Mouse (Mus musculus): ENCODE measurements around the gene Sae1. TPM values are rescaled to one million over a fixed set of nuclear protein-coding genes. Genes with fewer than 3 reads are reported as not detected.
"Not testable (repeated sequence)": the region's sequence is repeated elsewhere in the genome, so short reads cannot be mapped to it uniquely, and the experiment has no call there.

Gene Sae1
- polyA plus RNA-seq, 1 experiment: 78.5 TPM

GRCm38 (mm10) chr7:16399820-16400688 is 12.4 kb upstream of the Sae1 start:
- no peak for TF ChIP-seq CTCF (IDR thresholded peaks at IDR 0.05; ENCODE audit: control insufficient read depth, insufficient read depth, low read length)
- TF ChIP-seq POLR2A (IDR thresholded peaks at IDR 0.05; ENCODE audit: borderline replicate concordance, control insufficient read depth, low read depth, low read length): peak; percentile 88; the same call in 1 of the 2 replicates
- WGBS: under 1% methylated on average over 77 of the region's 77 CpGs
- Histone ChIP-seq H3K4me1 (ENCODE audit: control insufficient read depth, insufficient read depth, low read length) (peaks cover 7% of the 10 kb centered on the region), H3K4me3 (replicated peaks; ENCODE audit: control insufficient read depth, low read depth, low read length) (peak overlapping the region; percentile 88), H3K27ac (ENCODE audit: control insufficient read depth, insufficient read depth, low read depth, low read length, poor library complexity) (peak overlapping the region; percentile 100)

GRCm38 (mm10) chr7:16399098-16399819 is 11.7 kb upstream of the Sae1 start:
- peak; percentile 67; the same call in 1 of the 2 replicates for TF ChIP-seq POLR2A (IDR thresholded peaks at IDR 0.05; ENCODE audit: borderline replicate concordance, control insufficient read depth, low read depth, low read length)
- TF ChIP-seq CTCF (IDR thresholded peaks at IDR 0.05; ENCODE audit: control insufficient read depth, insufficient read depth, low read length): no peak
- Histone ChIP-seq H3K4me3 (replicated peaks; ENCODE audit: control insufficient read depth, low read depth, low read length) (peak overlapping the region; percentile 88), H3K4me1 (ENCODE audit: control insufficient read depth, insufficient read depth, low read length) (peaks cover 2% of the 10 kb centered on the region; the same call in 1 of the 2 replicates), H3K27ac (ENCODE audit: control insufficient read depth, insufficient read depth, low read depth, low read length, poor library complexity) (peak overlapping the region; percentile 100)
- WGBS: under 1% methylated on average over 31 of the region's 31 CpGs

- H3K4me3 ChIP-seq (replicated peaks; ENCODE audit: control insufficient read depth, low read depth, low read length): peak overlapping the region; percentile 88
- peaks cover 2% of the 10 kb centered on the region; the same call in 1 of the 2 replicates for H3K4me1 ChIP-seq (ENCODE audit: control insufficient read depth, insufficient read depth, low read length)
- peak overlapping the region; percentile 100 for H3K27ac ChIP-seq (ENCODE audit: control insufficient read depth, insufficient read depth, low read depth, low read length, poor library complexity)
- 54% methylated on average over 3 of the region's 3 CpGs for WGBS
- TF ChIP-seq POLR2A (IDR thresholded peaks at IDR 0.05; ENCODE audit: borderline replicate concordance, control insufficient read depth, low read depth, low read length) (no peak), CTCF (IDR thresholded peaks at IDR 0.05; ENCODE audit: control insufficient read depth, insufficient read depth, low read length) (no peak)
These were observed 10.9 kb upstream of the Sae1 start for GRCm38 (mm10) chr7:16398387-16399050.

GRCm38 (mm10) chr7:16397465-16397864 is 9.9 kb upstream of the Sae1 start:
- no peak overlapping the region for H3K27ac ChIP-seq (ENCODE audit: control insufficient read depth, insufficient read depth, low read depth, low read length, poor library complexity)
- 56% methylated on average over 4 of the region's 4 CpGs for WGBS
- no peak overlapping the region for H3K4me3 ChIP-seq (replicated peaks; ENCODE audit: control insufficient read depth, low read depth, low read length)
- no peak for TF ChIP-seq POLR2A (IDR thresholded peaks at IDR 0.05; ENCODE audit: borderline replicate concordance, control insufficient read depth, low read depth, low read length)
- TF ChIP-seq CTCF (IDR thresholded peaks at IDR 0.05; ENCODE audit: control insufficient read depth, insufficient read depth, low read length): no peak
- H3K4me1 ChIP-seq (ENCODE audit: control insufficient read depth, insufficient read depth, low read length): peaks cover 2% of the 10 kb centered on the region; the same call in 1 of the 2 replicates

- 1% methylated on average over 2 of the region's 2 CpGs for WGBS
- Histone ChIP-seq H3K27ac (ENCODE audit: control insufficient read depth, insufficient read depth, low read depth, low read length, poor library complexity) (no peak overlapping the region), H3K4me1 (ENCODE audit: control insufficient read depth, insufficient read depth, low read length) (peaks cover 2% of the 10 kb centered on the region; the same call in 1 of the 2 replicates), H3K4me3 (replicated peaks; ENCODE audit: control insufficient read depth, low read depth, low read length) (no peak overlapping the region)
- TF ChIP-seq POLR2A (IDR thresholded peaks at IDR 0.05; ENCODE audit: borderline replicate concordance, control insufficient read depth, low read depth, low read length): no peak
- TF ChIP-seq CTCF (IDR thresholded peaks at IDR 0.05; ENCODE audit: control insufficient read depth, insufficient read depth, low read length): no peak
These were observed 8.3 kb upstream of the Sae1 start for GRCm38 (mm10) chr7:16395944-16396343.

GRCm38 (mm10) chr7:16392923-16393322 is 5.3 kb upstream of the Sae1 start:
- WGBS: 74% methylated on average over 4 of the region's 4 CpGs
- no peak for TF ChIP-seq POLR2A (IDR thresholded peaks at IDR 0.05; ENCODE audit: borderline replicate concordance, control insufficient read depth, low read depth, low read length)
- no peak for TF ChIP-seq CTCF (IDR thresholded peaks at IDR 0.05; ENCODE audit: control insufficient read depth, insufficient read depth, low read length)
- no peak overlapping the region for H3K4me3 ChIP-seq (replicated peaks; ENCODE audit: control insufficient read depth, low read depth, low read length)
- H3K27ac ChIP-seq (ENCODE audit: control insufficient read depth, insufficient read depth, low read depth, low read length, poor library complexity): no peak overlapping the region
- H3K4me1 ChIP-seq (ENCODE audit: control insufficient read depth, insufficient read depth, low read length): no peaks in the 10 kb centered on the region

- H3K4me3 ChIP-seq (replicated peaks; ENCODE audit: control insufficient read depth, low read depth, low read length); H3K4me1 ChIP-seq (ENCODE audit: control insufficient read depth, insufficient read depth, low read length); H3K27ac ChIP-seq (ENCODE audit: control insufficient read depth, insufficient read depth, low read depth, low read length, poor library complexity): not testable (repeated sequence)
- WGBS: 61% methylated on average over 2 of the region's 2 CpGs
These were observed 2.3 kb upstream of the Sae1 start for GRCm38 (mm10) chr7:16389942-16390341.

- TF ChIP-seq POLR2A (IDR thresholded peaks at IDR 0.05; ENCODE audit: borderline replicate concordance, control insufficient read depth, low read depth, low read length) (no peak), CTCF (IDR thresholded peaks at IDR 0.05; ENCODE audit: control insufficient read depth, insufficient read depth, low read length) (peak; percentile 37; the same call in 1 of the 2 replicates)
- no peak overlapping the region for H3K4me3 ChIP-seq (replicated peaks; ENCODE audit: control insufficient read depth, low read depth, low read length)
- WGBS: 74% methylated on average over 1 of the region's 1 CpGs
- H3K4me1 ChIP-seq (ENCODE audit: control insufficient read depth, insufficient read depth, low read length): no peaks in the 10 kb centered on the region
- no peak overlapping the region for H3K27ac ChIP-seq (ENCODE audit: control insufficient read depth, insufficient read depth, low read depth, low read length, poor library complexity)
These were observed 11.1 kb downstream of the Sae1 start for GRCm38 (mm10) chr7:16376505-16376904.

All from bone marrow, adult 2 months (tissue).